Mouse (Mus musculus): ENCODE measurements around the gene Cebpzos. TPM values are rescaled to one million over a fixed set of nuclear protein-coding genes. Genes with fewer than 3 reads are reported as not detected.

Gene Cebpzos
- polyA plus RNA-seq, 1 experiment from 2014 or later, result 104 TPM

DNA sequence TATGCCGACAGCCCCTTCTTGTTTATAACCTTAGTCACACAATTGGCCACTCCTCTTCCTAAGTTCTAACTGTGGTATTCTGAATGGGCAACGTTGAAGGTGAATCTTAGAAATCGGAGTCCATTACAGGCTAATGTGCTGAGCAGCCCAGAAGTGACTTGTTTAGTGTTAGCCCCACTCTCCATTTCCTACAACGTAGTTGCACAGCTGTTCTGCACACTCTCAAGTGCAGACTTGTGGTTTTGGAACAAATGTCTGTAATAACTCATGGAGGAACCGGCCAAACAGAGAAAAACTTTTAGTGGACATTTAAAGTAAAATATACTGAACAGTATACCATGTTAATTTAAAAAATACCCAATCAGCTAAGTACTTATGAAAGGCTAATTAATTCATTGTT is 35.8 kb downstream of the Cebpzos start:
- H3K27ac ChIP-seq (ENCODE audit: low read depth), result no peak overlapping the region
- H3K36me3 ChIP-seq (ENCODE audit: control insufficient read depth, insufficient read depth, low read length), result peaks cover 88% of the 10 kb centered on the region
- H3K27me3 ChIP-seq (replicated peaks; ENCODE audit: control insufficient read depth, insufficient read depth, low read length), result no peaks in the 10 kb centered on the region
- ATAC-seq (replicated peaks; ENCODE audit: low FRiP score, low TSS enrichment, low read depth), result no peak
- H3K4me3 ChIP-seq (ENCODE audit: low read depth, low read length), result no peak overlapping the region
- H3K4me1 ChIP-seq (replicated peaks; ENCODE audit: control insufficient read depth, insufficient read depth, low read length), result no peaks in the 10 kb centered on the region
- no peak overlapping the region for H3K9ac ChIP-seq (ENCODE audit: low read length)
- DNase-seq (ENCODE audit: low spot score), result no peak
- H3K4me2 ChIP-seq (ENCODE audit: low read length), result no peak overlapping the region
- no peaks in the 10 kb centered on the region for H3K9me3 ChIP-seq (ENCODE audit: control insufficient read depth, low read length)
- whole genome bisulfite sequencing, result 84% methylated on average over 5 of the region's 5 CpGs

DNA sequence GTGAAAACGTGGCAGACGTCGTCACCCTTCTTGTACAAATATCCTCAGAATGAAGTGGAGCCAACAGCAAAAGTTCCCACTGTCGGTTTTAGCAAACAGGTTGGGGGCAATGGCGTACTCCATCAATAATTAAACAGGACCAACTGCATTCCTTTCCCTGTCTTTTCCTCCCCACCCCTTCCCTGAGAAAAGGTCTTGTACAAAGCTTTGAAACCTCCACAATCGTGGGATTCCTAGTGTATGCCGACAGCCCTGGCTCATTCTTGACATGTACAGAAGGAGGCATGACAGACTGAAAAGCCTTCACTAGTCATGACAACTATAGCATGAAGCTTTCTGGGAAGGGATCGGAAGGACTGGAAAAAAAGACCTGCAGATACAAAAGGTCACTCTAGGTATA is 36.9 kb downstream of the Cebpzos start:
- no peaks in the 10 kb centered on the region for H3K4me1 ChIP-seq (replicated peaks; ENCODE audit: control insufficient read depth, insufficient read depth, low read length)
- no peak overlapping the region for H3K9ac ChIP-seq (ENCODE audit: low read length)
- H3K27ac ChIP-seq (ENCODE audit: low read depth), result no peak overlapping the region
- peaks cover 87% of the 10 kb centered on the region for H3K36me3 ChIP-seq (ENCODE audit: control insufficient read depth, insufficient read depth, low read length)
- no peaks in the 10 kb centered on the region for H3K9me3 ChIP-seq (ENCODE audit: control insufficient read depth, low read length)
- ATAC-seq (replicated peaks; ENCODE audit: low FRiP score, low TSS enrichment, low read depth) (no peak), DNase-seq (ENCODE audit: low spot score) (no peak)
- WGBS, result 82% methylated on average over 8 of the region's 8 CpGs
- H3K27me3 ChIP-seq (replicated peaks; ENCODE audit: control insufficient read depth, insufficient read depth, low read length), result no peaks in the 10 kb centered on the region
- H3K4me2 ChIP-seq (ENCODE audit: low read length), result no peak overlapping the region
- no peak overlapping the region for H3K4me3 ChIP-seq (ENCODE audit: low read depth, low read length)

DNA sequence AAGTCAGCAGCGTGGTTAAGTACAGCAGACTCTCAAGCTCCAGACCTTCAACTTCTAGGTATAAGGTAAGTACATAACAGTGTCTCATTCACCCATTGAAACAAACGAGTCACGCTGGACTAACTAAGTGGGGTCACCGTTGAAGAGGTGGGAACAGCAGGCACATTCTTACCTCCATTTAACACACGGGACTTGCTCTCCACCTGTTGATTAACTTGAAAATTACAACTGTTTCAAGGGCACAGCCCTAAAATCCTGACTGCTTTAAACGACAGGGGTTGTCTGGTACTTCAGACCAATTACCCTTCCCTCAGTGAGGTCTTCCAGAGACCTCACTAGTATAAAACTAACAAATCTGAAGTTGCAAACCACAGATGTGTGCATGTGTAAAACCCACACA is 43.2 kb downstream of the Cebpzos start:
- no peak for ATAC-seq (replicated peaks; ENCODE audit: low FRiP score, low TSS enrichment, low read depth)
- Histone ChIP-seq H3K4me2 (ENCODE audit: low read length) (no peak overlapping the region), H3K9me3 (ENCODE audit: control insufficient read depth, low read length) (no peaks in the 10 kb centered on the region), H3K27ac (ENCODE audit: low read depth) (no peak overlapping the region), H3K36me3 (ENCODE audit: control insufficient read depth, insufficient read depth, low read length) (peaks cover 84% of the 10 kb centered on the region), H3K9ac (ENCODE audit: low read length) (no peak overlapping the region), H3K4me1 (replicated peaks; ENCODE audit: control insufficient read depth, insufficient read depth, low read length) (no peaks in the 10 kb centered on the region), H3K4me3 (ENCODE audit: low read depth, low read length) (no peak overlapping the region), H3K27me3 (replicated peaks; ENCODE audit: control insufficient read depth, insufficient read depth, low read length) (no peaks in the 10 kb centered on the region)
- no peak for DNase-seq (ENCODE audit: low spot score)
- WGBS, result 76% methylated on average over 6 of the region's 6 CpGs

DNA sequence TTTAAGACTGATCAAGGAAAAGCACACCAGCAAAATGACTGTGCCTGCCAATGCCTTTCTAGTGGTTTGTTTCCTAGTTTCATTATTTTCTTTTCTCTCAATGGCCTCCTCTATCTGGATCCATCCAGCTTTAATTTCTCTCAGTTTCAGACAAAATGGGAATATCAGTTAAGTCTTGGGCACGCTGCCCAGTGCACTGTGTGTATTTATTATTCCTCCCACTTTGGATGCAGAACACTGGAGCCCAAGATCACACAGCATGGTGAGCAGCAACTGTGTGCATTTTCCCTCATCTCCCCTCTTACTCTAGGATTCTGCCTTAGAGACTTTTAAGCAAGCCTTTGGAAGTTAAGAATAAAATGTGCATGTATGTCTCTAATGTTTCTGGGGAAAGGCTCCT is 48.1 kb downstream of the Cebpzos start:
- no peaks in the 10 kb centered on the region for H3K4me1 ChIP-seq (replicated peaks; ENCODE audit: control insufficient read depth, insufficient read depth, low read length)
- DNase-seq (ENCODE audit: low spot score), result no peak
- no peak overlapping the region for H3K27ac ChIP-seq (ENCODE audit: low read depth)
- ATAC-seq (replicated peaks; ENCODE audit: low FRiP score, low TSS enrichment, low read depth), result no peak
- no peaks in the 10 kb centered on the region for H3K27me3 ChIP-seq (replicated peaks; ENCODE audit: control insufficient read depth, insufficient read depth, low read length)
- WGBS, result 82% methylated on average over 1 of the region's 1 CpGs
- H3K9me3 ChIP-seq (ENCODE audit: control insufficient read depth, low read length), result no peaks in the 10 kb centered on the region
- no peak overlapping the region for H3K9ac ChIP-seq (ENCODE audit: low read length)
- H3K4me2 ChIP-seq (ENCODE audit: low read length), result no peak overlapping the region
- H3K4me3 ChIP-seq (ENCODE audit: low read depth, low read length), result no peak overlapping the region
- H3K36me3 ChIP-seq (ENCODE audit: control insufficient read depth, insufficient read depth, low read length), result peaks cover 73% of the 10 kb centered on the region

DNA sequence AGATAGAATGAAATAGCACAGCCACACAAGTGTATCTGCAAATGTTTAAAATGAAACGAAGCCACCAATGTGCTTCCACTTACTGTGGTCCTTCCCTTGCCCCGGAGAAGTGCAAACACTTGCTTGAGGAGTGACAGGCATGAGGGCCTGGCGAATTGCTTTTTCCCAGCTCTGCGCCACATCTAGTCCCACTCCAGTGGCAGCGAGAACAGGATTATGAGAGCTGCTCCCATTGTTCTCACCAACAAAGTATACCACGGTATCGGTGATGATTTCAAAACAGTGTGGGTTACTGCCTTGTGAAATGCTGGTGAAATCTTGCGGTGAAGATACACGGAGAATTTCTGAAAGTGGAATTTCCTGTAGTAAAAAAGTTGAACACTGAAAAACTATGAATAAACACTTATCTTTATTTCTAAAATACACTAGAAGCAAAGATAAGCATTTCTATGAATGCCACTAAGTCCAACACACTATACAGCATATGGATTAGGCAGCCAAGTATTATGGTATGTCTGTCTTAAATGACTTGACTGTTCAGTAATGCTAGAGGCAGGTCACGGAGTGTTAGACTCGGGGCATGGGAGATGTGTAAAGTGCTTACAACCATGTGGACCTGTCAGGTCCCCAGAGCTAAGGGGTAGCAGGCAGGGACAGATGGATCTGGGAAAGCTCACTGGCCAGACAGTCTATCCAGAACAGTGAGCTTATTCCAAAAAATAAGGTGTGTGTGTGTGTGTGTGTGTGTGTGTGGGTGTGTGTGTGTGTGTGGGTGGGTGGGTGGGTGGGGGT is 50.0 kb downstream of the Cebpzos start:
- H3K27me3 ChIP-seq (replicated peaks; ENCODE audit: control insufficient read depth, insufficient read depth, low read length), result no peaks in the 10 kb centered on the region
- H3K36me3 ChIP-seq (ENCODE audit: control insufficient read depth, insufficient read depth, low read length), result peaks cover 71% of the 10 kb centered on the region
- no peak overlapping the region for H3K4me3 ChIP-seq (ENCODE audit: low read depth, low read length)
- H3K27ac ChIP-seq (ENCODE audit: low read depth), result no peak overlapping the region
- 90% methylated on average over 11 of the region's 11 CpGs for WGBS
- H3K9ac ChIP-seq (ENCODE audit: low read length), result no peak overlapping the region
- ATAC-seq (replicated peaks; ENCODE audit: low FRiP score, low TSS enrichment, low read depth) (no peak), DNase-seq (ENCODE audit: low spot score) (no peak)
- H3K4me2 ChIP-seq (ENCODE audit: low read length), result no peak overlapping the region
- no peaks in the 10 kb centered on the region for H3K9me3 ChIP-seq (ENCODE audit: control insufficient read depth, low read length)
- no peaks in the 10 kb centered on the region for H3K4me1 ChIP-seq (replicated peaks; ENCODE audit: control insufficient read depth, insufficient read depth, low read length)

DNA sequence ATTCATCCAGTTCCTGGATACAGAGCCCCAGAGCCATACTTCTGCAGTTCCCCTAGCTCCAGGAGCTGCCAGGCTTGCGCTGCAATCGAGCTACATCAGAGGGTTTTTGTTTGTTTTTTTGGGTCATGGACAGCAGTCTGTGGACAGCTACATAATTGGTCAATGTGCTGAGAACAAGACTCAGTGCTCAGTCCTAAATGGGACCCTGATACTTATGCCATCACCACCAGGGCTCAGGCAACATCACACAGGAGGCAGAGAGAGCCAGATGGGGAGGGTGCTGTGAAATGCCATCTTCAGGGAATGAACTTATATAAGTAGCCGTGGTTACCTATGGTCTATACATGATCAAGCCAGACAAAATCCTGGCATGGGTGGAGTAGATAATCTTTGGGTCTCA is 52.2 kb downstream of the Cebpzos start:
- ATAC-seq (replicated peaks; ENCODE audit: low FRiP score, low TSS enrichment, low read depth) (no peak), DNase-seq (ENCODE audit: low spot score) (no peak)
- Histone ChIP-seq H3K27ac (ENCODE audit: low read depth) (no peak overlapping the region), H3K36me3 (ENCODE audit: control insufficient read depth, insufficient read depth, low read length) (peaks cover 72% of the 10 kb centered on the region), H3K4me2 (ENCODE audit: low read length) (no peak overlapping the region), H3K4me1 (replicated peaks; ENCODE audit: control insufficient read depth, insufficient read depth, low read length) (no peaks in the 10 kb centered on the region), H3K9ac (ENCODE audit: low read length) (no peak overlapping the region), H3K9me3 (ENCODE audit: control insufficient read depth, low read length) (no peaks in the 10 kb centered on the region), H3K4me3 (ENCODE audit: low read depth, low read length) (no peak overlapping the region), H3K27me3 (replicated peaks; ENCODE audit: control insufficient read depth, insufficient read depth, low read length) (no peaks in the 10 kb centered on the region)
- 71% methylated on average over 3 of the region's 3 CpGs for WGBS

Other genes starting within 250 kb of the Cebpzos start
- gene Strn, start 179.3 kb upstream of the Cebpzos start, polyA plus RNA-seq (2014; fragmentation: Nextera tagmentation; extraction: Ambion mirVana), result 7.8 and 8.4 TPM in 2 replicates
- 11.5 and 12.4 TPM in 2 replicates for gene Heatr5b, start 81.1 kb upstream of the Cebpzos start, polyA plus RNA-seq (2014; fragmentation: Nextera tagmentation; extraction: Ambion mirVana)
- 33.9 and 39.0 TPM in 2 replicates for gene Gpatch11, start 80.9 kb upstream of the Cebpzos start, polyA plus RNA-seq (2014; fragmentation: Nextera tagmentation; extraction: Ambion mirVana)
- 9.1 and 11.0 TPM in 2 replicates for gene Eif2ak2, start 33.9 kb upstream of the Cebpzos start, polyA plus RNA-seq (2014; fragmentation: Nextera tagmentation; extraction: Ambion mirVana)
- gene Sult6b1, start 9.5 kb upstream of the Cebpzos start, polyA plus RNA-seq (2014; fragmentation: Nextera tagmentation; extraction: Ambion mirVana), result 0.16 and 0.19 TPM in 2 replicates
- 63.3 and 63.5 TPM in 2 replicates for gene Cebpz, start 20.6 kb downstream of the Cebpzos start, polyA plus RNA-seq (2014; fragmentation: Nextera tagmentation; extraction: Ambion mirVana)
- 43.8 and 50.6 TPM in 2 replicates for gene Ndufaf7, start 20.6 kb downstream of the Cebpzos start, polyA plus RNA-seq (2014; fragmentation: Nextera tagmentation; extraction: Ambion mirVana)
- gene Prkd3, start 104.3 kb downstream of the Cebpzos start, polyA plus RNA-seq (2014; fragmentation: Nextera tagmentation; extraction: Ambion mirVana), result 44.8 and 49.2 TPM in 2 replicates
- 10.6 and 12.6 TPM in 2 replicates for gene Qpct, start 135.4 kb downstream of the Cebpzos start, polyA plus RNA-seq (2014; fragmentation: Nextera tagmentation; extraction: Ambion mirVana)

Data from intestine, embryonic 14.5 days (tissue).